Mouse (Mus musculus) E14TG2a.4 (cell line): ENCODE data around the gene Slc22a26.

ENCODE experiments used
- CTCF ChIP-seq: conservative IDR thresholded peaks from 2 replicates; pipeline ENCODE4 v1.5.1; 2014; ENCODE audit warnings: low read length
- NANOG ChIP-seq: IDR thresholded peaks from 2 replicates; pipeline ENCODE4 v1.6.1; 2014; ENCODE audit warnings: borderline replicate concordance, low read length, mixed read lengths
- POU5F1 ChIP-seq: IDR thresholded peaks from 2 replicates; pipeline ENCODE4 v1.6.1; 2014; ENCODE audit warnings: low read length, borderline replicate concordance

GRCm38 (mm10) chr19:7765599-7765998, 36.9 kb downstream of the Slc22a26 start:
- no peak for TF ChIP-seq CTCF
- no peak for TF ChIP-seq NANOG
- TF ChIP-seq POU5F1 = no peak
